Mouse (Mus musculus): Measurements from ENCODE around the gene Aasdh.
"Not testable (repeated sequence)": the region's sequence is repeated elsewhere in the genome, so short reads cannot be mapped to it uniquely, and the experiment has no call there.

Aasdh gene

GRCm38 (mm10) chr5:76905405-76906154, at the start of gene Aasdh:
Aasdh (minus strand) TSS chr5:76905514.
- DNase-seq (ENCODE audit: low spot score in 2 of 2), result peak; percentile 92 to 96

DNA sequence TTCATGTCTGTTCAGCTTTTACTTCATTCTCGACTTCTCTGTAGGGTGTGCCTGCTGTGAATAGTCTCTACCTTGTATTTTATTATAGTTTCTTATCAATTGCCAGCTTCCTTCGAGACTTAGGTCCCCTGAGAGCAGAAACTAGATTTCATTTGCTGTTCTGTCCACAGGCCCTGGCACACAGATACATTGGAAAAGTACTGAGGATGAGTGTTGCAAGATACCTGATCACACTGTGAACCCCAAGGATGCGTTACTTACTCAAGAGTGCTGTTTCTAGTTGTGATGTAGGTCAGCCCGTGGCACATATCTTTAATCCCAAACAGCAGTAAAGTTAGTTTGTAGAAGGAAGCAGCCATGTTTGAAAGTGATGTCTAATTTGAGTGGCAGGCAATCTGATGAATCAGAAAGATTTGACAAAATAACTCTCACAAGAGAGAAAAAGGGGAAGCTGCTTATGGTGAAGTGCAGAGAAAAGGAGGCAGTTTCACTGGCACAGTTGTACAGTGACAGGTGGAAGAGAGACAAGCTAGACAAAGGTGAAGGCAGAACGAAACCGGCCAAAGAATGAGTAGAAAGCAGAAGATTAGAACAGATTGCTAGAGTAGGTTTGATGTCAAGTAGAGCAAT, 49.1 kb upstream of the Aasdh start:
- no peak for DNase-seq (ENCODE audit: low spot score in 2 of 2)

DNA sequence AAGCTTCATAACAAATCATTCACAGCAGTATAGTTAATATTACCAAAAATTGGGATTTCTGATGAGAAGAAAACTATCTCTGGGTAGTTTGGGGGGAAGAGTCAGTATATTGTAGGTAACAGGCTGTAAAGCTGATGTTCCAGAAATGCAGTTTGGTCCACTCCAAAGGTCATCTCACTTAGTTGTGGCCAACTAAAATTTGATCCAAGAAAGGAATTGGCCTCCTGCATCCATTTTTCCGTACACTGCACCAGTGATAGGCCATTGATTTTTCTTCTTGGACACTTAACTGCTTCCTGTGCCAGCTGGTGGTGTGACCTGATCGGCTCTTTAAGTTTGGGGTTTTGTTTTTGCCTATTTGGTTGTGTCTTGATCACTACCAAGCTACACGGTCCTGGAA, 48.5 kb upstream of the Aasdh start:
- no peak for DNase-seq (ENCODE audit: low spot score in 2 of 2)

- no peak for DNase-seq (ENCODE audit: low spot score in 2 of 2)
Observed at GRCm38 (mm10) chr5:76952112-76953040, 47.1 kb upstream of the Aasdh start.

- DNase-seq (ENCODE audit: low spot score in 2 of 2), result peak; percentile 96 to 98
Observed at GRCm38 (mm10) chr5:76951106-76952027, 46.1 kb upstream of the Aasdh start, which contains the start of the genes Paics and Ppat. Paics (plus strand) TSS chr5:76951307. Ppat (minus strand) TSS chr5:76951578.

DNA sequence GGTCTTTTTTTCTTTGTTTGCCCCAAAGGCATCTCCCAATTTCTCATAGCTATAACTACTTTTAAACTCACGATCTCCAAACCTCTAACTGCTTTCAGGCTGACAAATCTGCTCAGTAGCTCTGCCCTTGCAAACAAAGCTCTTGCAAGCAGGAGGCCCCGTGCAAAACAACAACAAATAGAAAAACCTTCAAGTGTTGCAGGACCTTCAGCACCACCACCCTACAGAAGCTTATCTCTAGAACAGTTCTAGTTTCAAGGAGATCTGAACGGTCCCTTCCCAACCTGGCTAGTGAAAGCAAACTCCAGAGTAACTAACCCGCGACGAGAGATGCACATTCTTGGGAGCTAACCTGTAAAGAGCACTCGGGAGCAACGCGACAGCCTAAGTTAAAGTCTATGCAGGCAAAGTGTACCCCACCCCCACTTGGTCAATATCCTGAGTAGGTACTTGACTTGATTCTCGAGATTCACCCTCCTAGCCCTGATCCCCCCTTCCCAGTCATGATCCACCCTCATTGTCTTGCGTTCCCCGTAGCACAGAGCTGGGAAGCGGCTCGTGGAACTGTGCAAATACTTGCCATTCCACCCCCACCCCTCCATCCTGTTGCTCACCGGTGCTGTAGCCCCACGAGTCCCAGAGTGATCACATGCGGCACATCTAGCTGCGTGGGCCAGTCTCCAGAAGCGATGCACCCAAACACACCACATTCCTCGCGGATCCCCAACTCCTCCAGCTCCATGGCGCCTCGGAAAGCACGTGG, 45.2 kb upstream of the Aasdh start:
- DNase-seq (ENCODE audit: low spot score in 2 of 2), result no peak

DNA sequence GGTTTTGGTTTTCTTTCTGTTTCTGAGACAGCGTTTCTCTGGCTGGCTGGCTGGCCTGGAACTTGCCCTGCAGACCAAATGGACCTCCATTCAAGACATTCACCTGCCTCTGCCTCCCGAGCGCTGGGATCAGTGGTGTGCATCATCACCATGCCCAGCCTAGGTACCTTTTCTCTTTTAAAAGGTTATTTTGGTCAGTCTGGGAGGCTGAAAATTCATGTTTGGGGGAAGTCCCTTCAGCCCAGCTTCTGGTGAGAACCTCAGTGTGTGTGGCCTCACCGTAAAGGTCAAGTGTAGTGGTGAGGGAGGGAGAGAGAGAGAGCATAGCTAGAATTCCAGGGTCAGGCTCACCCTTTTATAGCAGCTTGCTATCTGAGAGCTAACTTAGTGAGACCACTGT, 42.4 kb upstream of the Aasdh start:
- no peak for DNase-seq (ENCODE audit: low spot score in 2 of 2)

DNA sequence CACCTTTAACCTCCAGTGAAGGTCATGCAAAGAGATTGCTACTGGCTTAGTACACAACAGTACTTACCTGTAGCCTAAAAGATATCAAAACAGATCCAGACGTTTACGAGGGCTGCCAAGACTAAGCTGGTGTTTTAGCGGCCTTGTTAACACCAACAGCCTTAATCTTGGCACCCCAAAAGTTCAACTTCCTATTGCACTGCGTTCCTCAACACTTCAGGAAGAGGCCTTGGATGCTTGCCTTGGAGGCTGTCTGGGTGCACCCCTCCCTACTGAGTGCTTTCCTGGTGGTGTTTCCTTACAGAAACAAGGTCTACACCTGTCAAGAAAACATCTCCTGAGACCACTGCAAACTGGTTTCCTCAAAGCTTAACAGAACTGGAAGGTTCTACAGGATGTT, 41.8 kb upstream of the Aasdh start:
- DNase-seq (ENCODE audit: low spot score in 2 of 2), result no peak

DNA sequence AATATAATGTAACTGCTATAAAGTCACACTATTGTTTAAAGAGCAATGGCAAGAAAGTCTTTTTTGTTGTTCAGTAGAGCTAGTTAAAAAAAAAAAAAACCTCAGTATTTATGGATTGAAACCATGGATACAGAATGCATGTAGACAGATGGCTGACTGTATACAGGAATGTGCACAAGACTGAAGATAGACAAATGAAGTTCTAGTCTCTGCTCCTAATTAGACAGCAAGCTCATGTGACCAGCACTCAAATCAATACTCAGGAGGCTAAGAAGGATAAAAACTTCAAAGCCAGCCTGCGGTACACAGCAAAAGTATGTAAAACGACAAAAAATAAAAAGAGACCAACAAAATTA, 40.3 kb upstream of the Aasdh start:
- no peak for DNase-seq (ENCODE audit: low spot score in 2 of 2)

DNA sequence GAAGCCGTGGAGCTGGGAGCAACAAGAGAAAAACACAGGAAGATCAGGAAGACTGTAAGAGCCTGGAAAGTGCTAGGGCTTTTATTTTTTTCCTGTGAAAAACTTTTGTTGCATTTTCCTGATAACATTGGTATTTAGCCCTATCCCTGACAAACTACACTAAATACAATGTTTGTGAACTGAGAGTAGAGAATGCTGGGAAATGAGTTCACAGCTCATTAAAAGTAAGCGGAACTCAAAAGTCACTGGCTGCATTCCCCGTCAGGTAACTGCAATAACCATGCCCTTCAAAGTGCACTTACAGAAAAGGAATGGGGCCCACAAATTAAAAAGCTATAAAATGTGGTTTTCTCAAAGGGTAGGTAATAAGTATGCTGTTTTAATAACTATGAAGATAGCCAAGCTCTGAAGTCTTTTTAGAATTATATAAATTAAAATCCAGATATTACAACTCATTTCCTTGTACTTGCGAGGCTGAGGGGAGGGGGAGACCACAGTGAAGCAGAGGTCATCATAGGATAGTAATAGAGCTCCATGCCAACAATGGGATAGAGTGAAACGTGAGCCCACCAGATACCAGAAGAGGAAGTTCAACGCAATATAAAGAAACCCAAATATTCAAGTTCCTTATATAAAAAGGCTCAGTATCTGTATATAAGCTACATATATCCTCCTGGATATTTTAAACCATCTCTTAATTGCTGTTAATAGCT, 39.8 kb upstream of the Aasdh start:
- DNase-seq (ENCODE audit: low spot score in 2 of 2), result no peak

GRCm38 (mm10) chr5:76942505-76942904, 37.2 kb upstream of the Aasdh start:
- no peak for DNase-seq (ENCODE audit: low spot score in 2 of 2)

DNA sequence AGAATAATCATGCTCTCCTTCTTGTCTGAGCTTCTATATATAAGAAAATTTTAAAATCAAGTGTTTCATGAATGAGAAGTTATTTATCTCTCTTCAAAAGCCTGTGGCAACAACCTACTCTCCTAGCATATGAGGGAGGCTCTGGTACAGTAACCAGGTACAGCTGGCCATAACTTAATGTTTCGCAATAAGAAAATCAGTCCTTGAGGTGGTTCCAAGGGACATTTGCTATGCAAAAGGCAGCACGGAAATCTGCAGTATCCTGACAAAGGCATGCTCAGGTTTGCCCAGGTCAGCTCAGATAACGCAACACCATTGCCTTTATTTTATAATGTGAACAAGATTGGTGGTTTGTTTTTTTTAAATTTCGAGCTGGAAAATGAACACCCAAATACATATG, 36.7 kb upstream of the Aasdh start:
- no peak for DNase-seq (ENCODE audit: low spot score in 2 of 2)

DNA sequence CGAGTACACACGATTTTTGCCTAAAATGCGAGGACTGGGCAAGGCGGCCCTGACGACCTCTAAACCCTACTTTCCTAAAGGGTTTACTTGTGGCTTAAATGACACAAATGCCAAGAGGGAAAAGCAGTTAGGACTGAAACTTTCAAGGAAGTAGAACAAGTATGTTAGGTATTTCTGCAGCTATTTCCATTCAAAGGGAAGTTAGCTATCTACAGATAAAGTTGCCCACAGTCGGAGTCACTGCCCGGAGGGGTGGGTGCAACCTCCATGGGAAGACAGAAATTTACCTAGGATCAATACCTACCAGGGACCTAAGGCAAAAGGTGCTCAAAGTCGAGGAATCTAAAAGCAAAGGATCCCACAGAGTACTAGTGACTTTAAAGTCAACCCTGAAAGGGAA, 34.4 kb upstream of the Aasdh start:
- DNase-seq (ENCODE audit: low spot score in 2 of 2), result no peak

DNA sequence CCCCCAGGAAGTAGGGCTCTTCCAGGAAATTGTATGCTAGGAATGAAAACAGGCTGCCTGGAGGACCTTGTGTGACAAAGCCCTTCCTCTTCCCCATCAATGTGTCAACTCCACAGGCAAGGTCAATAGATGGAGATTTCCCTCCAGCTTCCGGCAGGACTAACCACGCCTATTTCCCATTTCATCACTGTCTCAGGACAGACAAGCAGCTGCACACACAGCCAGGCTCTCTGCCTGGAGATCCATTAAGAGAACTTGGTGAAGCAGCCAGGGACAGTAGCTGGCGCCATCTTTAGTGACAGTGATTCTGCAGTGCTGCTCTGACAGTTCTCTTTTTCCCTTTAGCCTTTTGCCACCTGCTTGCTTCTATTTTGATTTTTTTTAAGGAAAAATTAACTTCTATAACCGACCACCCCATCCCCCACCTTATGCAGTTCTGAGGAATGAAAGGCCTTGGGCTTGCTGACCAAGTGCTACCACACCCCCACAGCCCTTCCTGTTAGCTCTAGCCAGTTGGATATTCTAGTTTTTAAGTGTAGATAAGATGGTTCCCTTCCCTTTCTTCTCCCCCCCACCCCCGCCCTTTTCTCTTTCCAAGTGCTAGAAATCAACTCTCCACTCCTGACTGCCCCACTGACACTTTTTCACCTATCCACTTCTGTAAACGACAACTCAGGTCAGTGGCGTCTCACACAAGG, 24.0 kb upstream of the Aasdh start:
- no peak for DNase-seq (ENCODE audit: low spot score in 2 of 2)

GRCm38 (mm10) chr5:76928124-76928832, 23.0 kb upstream of the Aasdh start:
- DNase-seq (ENCODE audit: low spot score in 2 of 2), result no peak

GRCm38 (mm10) chr5:76924296-76924695, 19.0 kb upstream of the Aasdh start:
- no peak for DNase-seq (ENCODE audit: low spot score in 2 of 2)

DNA sequence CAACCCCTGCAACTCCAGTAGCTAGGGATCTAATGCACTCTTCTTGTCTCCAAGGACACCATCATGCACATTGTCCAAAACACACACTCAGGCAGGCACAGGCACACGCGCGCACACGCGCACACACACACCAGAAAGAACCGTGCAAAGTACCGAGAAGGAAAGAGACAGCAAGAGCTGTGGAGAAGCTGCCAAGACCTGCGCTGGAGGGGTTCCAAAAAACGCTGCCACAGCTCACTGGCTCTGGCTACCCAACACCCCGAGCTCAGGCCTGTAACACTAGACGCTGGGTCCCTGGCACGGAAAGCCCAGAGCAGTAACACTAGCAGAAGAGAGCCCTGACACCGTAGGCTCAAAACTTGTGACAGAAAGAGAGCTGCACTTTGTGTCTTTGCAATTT, 18.1 kb upstream of the Aasdh start:
- DNase-seq (ENCODE audit: low spot score in 2 of 2), result no peak

DNA sequence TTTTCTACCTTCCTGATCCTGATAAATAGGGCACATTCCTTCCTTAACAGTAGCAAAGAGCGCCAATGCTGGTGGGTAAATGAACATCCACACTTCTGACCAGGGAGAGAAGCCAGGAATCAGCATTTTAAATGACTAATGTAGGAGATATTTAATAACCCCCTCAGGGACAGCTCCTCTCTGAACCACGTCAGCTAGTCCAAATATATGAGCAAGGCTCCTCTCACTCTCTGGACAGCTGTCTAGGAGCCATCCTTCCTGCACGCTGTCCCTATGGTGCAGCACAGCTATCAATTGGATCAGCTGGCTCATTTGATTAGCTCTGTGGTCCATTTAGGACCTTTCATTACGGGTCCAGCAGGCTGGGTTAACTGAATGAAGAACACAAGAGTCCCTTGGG, 17.5 kb upstream of the Aasdh start:
- DNase-seq (ENCODE audit: low spot score in 2 of 2), result no peak

GRCm38 (mm10) chr5:76912522-76912921, 7.2 kb upstream of the Aasdh start:
- not testable (repeated sequence) for DNase-seq (ENCODE audit: low spot score in 2 of 2)

Data from urinary bladder, adult 18-20 months (tissue).